Mouse (Mus musculus) c-Kit-negative CD71-positive TER-119-positive erythroid progenitor cells, embryonic 14.5 days (primary cell): ENCODE results near the gene Arl8a.
"Not testable (repeated sequence)": the region's sequence is repeated elsewhere in the genome, so short reads cannot be mapped to it uniquely, and the experiment has no call there.

ENCODE experiments used
- DNase-seq: peaks from one replicate; pipeline ENCODE4 v3.0.0-alpha.2; 2013; ENCODE audit warnings: low read depth, low spot score

The Arl8a gene

DNA sequence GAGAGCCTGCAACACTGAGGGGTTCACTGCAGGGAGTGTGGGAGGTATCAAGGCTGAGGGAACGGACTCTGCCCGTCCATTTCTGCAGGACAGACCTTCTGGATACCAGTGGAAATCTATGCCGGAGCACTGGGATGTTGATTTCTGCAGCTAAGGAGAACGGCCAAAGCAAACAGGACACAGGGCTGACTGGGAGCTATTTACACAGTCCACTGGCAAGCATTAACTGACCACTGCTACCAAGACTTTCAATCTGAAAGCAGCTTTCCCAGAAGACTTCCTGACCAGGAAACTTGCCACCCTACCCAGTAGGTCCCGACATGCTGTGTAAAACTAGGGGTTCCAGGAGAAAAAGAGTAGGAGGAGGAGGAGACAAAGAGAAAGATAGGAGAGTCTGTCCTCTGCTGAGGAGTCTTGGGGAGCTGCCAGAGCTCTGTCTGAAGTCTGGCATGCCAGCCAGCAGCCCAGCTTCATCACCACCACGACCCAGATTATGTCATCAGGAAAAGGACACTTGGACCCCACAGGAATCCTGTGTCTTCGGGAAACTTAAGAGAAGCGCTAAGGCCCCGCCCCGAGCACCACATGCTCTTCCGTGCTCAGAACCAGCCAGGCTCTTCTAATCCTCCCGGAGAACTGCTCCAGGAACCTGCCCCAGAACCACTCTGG lies 23.1 kb downstream of the Arl8a start:
- no peak for DNase-seq

DNA sequence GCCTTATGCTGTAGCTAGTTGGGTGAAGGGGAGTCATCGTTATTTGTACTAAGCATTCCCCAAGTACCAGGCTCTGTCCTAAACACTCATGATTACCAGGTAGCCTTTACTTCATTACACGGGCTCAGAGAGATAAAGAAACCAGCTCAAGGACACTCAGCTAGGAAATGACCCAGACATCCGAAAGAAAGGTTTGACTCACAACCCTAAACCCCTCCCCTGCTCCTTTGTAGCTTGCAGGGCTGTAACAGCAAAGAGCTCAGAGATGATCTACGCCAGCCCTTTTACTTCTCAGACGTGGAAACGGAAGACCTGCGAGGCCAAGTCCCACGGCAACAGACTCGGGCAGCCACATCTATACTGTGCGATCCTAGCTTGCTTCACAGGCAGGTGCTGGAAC lies 23.7 kb downstream of the Arl8a start:
- no peak for DNase-seq

DNA sequence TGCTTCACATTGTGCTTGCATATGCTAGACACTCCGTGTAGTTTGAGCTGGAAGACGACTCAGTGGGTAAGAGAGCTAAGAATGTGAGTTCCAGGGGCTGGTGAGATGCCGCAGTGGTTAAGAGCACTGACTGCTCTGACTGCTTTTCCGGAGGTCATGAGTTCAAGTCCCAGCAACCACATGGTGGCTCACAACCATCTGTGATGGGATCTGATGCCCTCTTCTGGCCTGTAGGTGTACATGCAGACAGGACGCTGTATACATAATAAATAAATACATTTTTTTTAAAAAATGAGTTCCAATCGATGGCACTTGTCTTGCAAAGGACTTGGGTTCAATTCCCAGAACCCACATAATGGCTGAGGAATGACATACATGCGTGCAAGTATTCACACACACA lies 24.6 kb downstream of the Arl8a start:
- DNase-seq, result no peak

DNA sequence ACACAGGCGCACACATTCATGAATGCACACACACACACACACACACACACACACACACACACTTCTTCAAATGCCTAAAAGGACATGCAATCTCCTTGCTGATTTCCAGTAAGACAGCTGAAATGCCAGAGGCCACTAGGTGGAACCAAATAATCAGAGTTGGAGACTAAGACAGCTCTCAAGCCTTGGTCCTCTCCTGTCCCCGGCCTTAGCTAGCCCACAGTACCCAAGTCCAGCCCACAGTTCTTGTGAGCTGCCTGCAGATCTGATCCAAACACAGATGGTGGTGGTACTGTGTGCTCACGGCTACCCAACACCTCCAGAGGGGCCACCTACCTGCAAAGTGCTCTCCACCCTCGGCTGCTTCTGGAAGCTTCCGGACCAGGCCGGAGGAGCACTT lies 25.4 kb downstream of the Arl8a start:
- no peak for DNase-seq

DNA sequence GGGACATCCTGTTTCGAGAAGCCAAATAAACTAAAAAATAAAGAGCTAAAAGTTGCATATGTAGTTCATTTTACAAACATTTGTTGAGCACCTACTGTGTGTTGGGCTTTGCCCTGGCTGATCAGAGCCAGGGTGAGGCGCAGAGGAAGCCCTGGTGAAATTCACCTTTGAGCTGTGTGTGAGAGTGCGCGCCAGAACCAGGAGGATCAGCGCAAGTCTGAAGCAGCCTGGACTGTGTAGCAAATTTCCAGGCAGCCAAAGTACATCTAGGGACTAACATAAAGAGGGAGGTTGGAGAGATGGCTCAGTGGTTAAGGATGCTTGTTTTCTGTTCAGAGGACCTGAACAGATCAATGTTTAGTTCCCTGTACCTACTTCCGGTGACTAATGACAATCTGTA lies 26.7 kb downstream of the Arl8a start:
- no peak for DNase-seq

DNA sequence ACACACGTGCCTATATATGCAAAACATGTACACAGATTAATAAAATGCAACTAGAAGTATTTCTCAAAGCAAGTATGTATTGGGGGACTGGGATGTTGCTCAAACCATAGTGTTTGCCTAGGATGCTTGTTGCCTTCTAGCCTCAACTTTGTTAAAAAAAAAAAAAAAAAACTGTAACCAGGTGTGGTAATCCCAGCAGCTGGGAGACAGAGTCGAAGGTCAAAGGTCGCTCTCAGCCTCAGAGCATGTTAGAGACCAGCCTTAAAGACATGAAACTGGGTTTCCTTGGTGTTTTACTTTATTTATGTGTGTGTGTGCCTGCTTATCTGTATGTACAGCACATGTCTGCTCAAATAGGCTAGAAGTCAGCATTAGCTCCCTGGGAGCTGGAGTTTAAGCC lies 28.6 kb downstream of the Arl8a start:
- DNase-seq, result no peak

DNA sequence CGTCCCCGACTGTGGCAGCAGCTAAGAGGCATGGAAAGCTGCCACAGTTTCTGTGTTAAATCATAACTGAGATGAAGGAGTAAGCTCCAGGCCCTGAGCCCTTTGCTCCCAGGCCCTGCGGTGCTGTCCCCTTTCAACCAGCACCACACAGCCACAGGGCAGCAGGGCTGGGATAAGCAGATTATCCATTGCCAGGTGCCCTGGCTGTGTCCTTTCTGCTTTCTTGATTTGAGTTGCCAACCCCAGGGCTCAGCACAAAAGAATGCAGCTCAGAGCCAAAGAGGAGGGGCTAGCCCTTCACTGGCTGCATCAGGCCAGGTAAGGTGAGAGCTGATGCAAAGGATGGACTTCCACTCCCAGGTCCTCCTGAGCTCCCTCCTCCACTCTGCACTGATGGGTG lies 31.1 kb downstream of the Arl8a start:
- DNase-seq, result no peak

DNA sequence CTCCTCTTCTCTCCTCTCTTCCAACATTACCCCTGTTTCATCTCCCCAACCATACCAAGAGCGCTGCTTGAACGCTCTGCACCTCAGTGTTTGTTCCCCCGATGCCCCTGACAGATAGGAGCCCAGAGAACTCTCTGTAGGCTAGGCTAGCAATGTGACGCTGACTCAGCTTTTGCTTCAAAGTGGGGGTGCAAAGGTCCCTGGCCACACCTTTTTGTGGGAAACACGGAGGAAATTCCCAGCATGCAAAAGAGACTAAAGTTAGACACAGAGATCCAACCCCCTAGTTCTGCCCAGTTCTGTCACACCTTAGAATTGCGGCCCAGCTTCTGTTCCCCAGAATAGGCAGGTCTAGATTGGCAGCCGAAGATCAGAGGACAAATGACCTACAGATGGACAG lies 32.2 kb downstream of the Arl8a start:
- DNase-seq, result no peak

DNA sequence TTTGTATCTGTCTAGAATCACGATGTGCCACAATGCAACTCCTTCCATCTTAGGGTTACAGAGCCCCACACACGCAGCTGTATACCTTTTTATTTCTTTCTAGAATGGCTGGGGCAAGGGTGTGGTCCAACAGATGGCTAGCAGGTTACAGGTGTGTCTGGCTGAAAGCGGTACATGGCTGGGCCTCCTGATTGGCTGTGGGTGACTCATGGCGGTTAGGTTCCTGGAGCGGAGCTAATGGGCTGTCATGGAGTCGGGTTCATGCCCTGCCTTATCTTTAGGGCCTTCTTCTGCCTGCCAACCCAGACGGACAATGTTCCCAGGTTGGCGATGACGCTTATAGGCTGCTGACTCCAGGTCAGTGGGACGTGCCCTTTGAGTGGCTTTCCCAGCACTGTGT lies 34.2 kb downstream of the Arl8a start:
- no peak for DNase-seq

DNA sequence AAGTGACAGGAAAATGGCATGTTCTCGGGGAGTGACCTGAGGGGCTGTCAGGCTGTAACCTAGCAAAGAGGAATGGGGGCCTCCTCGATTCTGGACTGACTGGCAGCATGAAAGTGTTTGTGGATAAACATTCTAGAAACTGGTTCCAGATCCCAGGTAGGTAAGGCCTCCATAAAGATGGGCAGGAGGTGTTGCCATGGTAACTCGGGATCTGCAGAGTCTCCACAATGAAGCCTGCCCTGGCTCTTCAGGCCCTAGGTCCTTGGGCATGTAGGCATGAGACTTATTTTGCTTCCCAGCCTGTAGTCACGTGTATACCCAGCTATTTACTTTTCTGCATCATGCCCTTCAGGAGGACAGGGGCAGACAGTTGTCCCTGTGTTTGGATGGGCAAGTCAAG lies 34.7 kb downstream of the Arl8a start:
- DNase-seq, result no peak

DNA sequence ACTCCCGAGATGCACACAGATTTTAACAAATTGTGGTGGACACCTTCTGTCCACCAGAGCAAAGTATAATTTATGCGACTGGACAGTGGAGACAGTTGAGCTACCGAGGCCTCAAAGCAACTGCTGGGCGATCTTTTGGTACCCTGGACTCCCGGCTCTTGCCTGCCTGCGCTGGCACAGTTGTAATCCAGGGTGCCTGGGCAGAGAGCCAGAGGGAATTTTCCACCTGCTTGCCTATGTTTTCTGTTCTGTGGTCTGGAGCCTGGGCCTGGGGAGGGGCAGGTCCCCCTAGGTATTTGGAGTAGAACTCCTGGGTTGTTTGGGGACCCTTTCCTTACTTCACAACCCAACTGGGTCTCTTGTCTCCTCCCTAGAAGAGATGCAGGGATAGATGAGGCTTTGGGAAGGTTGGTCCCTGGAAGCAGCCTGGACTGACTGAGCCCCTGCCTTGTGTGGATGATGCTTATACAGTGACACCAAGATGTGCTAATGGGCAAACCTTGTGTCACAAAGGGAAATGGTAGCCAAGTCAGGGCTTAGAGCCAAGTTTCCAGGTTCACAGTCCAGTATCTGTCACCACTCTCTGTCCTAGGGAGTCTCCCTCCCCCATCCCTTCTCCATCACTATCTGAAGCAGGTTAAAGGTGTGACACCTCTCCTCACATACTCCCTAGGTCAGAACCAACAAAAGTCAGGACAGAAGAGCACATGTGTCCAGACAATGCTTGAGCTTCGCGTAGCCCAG lies 35.4 kb downstream of the Arl8a start:
- DNase-seq, result no peak

DNA sequence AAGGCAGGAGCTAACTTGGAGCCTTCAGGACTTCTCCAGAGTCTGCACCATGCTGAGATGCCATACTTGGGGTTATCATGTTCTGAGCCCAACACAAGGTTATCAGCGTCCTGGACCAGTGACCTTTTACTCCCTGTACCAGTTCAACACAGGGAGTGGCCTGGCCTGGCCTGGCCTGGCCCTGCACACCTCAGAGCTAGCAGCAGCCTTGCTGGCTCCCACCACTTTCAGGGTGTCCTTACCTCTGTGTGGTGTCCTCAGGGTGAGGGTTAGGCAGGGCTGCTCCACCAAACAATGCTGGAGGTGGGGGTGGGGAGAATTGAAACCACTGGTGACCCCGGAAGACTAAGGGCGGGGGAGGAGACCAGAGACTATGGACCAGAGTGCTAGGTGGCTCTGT lies 36.4 kb downstream of the Arl8a start:
- no peak for DNase-seq

DNA sequence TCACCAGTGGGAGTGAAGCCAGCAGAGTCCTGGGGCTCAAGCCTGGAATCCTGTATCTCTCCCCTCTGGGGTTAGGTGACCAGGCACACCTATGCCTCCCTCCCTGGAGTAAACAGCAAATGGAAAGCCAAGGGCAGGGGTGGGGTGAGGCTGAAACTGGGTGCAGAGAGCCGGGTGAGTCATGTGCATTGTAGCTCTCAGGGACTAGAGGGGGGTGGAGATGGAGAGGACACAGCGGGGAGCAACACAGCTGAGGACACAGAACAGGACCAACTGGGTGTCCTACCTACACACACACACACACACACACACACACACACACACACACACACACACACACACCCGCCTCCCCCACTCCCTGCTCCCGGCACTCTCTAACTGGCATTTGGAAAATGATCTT lies 36.8 kb downstream of the Arl8a start:
- no peak for DNase-seq

DNA sequence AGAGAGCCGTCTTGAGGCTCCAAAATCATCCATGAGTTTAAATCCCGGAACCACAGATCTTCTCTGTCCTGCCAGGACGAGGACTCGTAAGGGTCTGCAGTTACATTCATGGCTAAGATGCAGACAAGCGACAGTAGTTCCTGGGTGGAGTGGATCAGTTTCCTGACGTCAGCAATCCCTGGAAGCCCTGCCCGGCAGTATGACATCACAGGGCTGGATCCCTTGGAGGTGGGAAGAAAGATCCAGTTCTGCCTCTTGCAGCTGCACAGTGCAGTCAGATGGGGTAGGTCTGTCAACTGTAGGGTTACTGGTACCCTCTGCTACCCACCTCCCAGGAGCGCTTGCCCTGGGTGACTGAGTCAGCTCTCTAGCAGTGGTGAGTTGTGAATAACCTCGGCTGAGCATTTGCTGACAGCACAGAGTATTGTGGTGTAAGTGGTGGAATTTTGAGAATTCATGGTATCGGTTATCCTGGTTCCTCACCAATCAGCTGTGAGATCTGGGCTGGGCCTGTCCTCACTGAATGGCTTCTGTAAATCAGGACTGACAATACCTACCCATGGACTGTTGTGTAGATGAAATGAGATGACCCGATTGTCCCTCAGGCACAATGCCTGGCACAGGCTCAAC lies 37.4 kb downstream of the Arl8a start:
- no peak for DNase-seq

DNA sequence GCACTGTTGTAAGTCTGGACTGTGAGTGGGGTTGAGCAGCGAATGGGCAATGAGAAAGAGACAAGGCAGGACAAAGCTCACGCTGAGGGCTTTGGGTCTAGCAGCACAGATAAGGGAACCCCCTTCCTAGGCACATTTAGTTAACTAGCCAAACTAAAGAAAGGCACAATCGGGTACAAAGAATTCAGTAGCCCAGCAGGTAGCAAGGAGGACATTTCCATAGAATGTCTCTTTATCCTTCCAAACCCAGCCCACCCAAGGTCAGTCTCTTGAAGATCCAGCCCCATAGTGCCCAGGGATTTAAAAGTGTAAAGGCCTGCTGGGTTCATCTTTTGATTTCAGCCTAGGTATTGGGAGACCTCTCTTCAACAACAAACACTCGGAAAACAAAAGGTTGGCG lies 39.3 kb downstream of the Arl8a start:
- DNase-seq, result no peak

DNA sequence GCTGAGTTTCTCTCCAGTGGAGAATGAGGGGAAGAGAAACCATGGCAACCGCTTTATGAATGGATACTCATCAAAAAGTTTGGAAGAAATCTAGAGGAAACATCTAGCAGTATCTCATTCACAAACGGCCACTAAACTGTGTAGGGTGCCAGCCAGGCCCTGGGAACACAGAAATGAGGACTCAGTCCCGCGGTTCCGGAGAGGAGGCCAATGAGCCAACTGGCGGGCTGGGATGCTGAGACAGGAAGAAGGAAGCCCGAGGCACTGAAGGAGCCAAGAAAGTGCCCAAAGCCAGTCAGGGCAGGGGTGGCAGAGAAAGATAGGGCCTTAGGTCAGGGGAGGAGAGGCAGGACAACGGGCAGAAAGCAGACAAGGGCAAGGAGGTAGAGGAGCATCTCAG lies 39.8 kb downstream of the Arl8a start:
- no peak for DNase-seq

DNA sequence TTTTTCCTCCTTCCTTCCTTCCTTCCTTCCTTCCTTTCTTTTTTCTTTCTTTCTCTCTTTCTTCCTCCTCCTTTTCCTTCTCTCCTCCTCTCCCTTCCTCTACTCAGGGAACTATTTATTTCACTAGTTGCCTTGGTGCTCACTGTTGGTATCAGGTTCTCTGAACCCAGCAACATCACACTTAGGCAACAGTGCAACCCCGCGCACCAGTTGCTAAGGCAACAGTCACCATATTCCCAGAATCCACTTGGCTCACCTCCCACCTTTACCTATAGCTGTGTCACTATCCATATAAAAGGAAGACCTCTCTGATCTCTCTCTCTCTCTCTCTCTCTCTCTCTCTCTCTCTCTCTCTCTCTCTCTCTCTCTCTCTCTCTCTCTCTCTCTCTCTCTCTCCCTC lies 40.4 kb downstream of the Arl8a start:
- DNase-seq, result not testable (repeated sequence)

DNA sequence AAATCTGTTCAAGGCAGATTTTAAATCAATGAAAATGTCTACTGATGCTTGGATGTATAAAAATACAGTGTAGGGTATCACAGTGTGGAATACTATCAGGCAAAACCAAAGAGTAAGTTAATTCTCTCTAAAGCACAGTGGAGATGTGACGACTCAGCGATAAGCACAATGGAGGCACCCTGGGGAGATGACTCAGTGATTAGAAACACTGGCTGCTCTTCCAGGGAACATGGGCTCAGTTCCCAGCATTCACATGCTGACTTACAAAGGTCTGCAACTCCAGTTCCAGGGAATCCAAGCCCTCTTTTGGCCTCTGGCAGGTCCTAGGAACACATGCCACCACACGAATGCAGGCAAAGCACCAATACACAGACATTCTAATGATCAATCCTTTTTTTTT lies 41.6 kb downstream of the Arl8a start:
- DNase-seq, result no peak

DNA sequence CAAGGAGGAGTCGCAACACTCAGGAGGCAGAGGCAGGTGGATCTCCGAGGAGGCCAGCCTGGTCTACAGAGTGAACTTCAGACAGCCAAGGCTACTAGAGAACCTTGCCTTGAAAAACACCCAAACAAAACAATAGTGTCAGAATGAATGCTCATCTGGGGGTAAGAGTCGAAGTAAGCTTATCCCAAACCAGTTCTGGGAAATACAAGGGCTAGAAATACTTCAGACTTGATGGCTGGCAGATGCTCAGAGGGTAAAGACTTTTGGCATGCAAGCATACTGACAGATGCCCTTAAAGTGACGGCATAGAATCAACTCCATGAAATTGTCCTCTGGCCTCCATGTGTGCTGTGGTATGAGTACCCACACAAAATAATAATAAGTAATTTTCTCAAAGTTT lies 42.6 kb downstream of the Arl8a start:
- no peak for DNase-seq

DNA sequence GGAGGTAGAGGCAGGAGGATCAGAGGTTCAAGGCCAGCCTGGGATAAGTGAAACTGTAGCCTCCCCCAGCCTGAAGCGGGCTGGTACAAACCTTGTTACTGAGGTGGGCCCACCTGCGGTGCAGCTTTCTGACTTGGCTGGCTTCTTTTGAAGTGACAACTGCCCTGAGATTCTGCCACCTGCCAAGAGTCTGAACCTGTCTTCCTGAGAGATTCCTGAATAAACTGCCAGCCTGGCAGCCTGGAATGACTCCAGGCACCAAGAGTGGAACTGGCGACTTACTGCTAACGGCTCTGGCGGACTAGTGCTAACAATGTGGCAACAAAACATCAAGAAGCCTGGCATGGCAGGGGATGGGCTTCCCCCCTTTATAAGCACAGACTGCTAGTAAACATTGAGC lies 47.7 kb downstream of the Arl8a start:
- DNase-seq, result not testable (repeated sequence)

DNA sequence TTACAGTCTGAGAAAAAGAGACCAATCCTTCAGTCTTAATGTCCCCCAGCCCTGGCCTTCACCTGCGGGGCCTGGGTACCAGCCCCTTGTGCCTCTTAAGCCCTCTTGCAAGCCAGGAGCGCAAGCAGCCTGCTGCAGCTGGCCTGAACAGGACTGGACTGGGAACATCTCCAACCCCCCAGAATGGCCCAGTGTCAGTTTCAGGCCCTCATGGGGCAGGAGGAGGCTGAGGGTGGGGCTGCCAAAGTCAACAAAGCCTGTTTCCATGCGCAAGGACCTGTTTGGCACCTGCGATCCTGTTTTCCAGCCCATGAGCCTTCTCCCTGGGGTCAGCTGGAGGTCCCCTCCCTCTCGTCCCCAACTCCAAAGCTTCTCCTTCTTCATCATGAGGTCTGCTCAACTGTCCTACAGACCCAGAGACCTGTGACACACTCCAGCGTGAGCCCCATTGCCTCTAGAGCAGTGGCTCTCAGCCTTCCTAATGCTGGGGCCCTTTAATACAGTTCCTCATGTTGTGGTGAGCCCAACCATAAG lies 49.4 kb downstream of the Arl8a start:
- no peak for DNase-seq

DNA sequence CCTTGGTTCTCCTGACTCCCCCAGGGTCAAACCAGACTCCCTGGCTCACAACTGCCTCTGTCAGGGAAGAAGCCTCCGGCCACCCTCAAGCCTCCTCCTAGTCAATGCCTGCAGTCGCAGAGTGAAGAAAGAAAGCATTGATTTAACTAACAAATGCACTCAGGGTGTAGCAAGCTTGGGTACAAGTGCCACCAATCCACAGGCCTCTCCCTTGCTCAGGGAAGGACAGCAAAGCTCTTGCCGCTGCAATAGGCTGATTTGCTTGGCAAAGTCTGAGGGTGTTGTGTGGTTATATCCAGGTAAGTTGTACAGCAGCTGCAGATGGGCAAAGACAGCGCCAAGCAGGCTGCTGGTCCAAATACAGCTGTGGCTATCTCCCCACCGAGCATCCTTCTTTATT lies 51.8 kb downstream of the Arl8a start:
- DNase-seq, result no peak
